Mouse (Mus musculus) lung, embryonic 16.5 days (tissue): ENCODE measurements around the gene Cend1. TPM values are rescaled to one million over a fixed set of nuclear protein-coding genes. Genes with fewer than 3 reads are reported as not detected.

Experiments used
- ATAC-seq: fragments of 200-750 bp; cut with Nextera tagmentation; 2 replicates; pipeline ENCODE4 v1.8.0; 2017; ENCODE audit warnings: low read depth, mild to moderate bottlenecking, moderate library complexity
- H3K27ac ChIP-seq: fragments of 300-500 bp; sonication (generic); 2 replicates; pipeline ENCODE4 v1.5.1; 2014; ENCODE audit warnings: mild to moderate bottlenecking, control low read depth, low read length
- H3K27me3 ChIP-seq: fragments of 300-500 bp; sonication (generic); 2 replicates; pipeline ENCODE4 v1.6.1; 2014; ENCODE audit warnings: low read depth, low read length, mixed read lengths; ENCODE audit not compliant: control insufficient read depth, insufficient read depth
- H3K36me3 ChIP-seq: fragments of 300-500 bp; sonication (generic); 2 replicates; pipeline ENCODE4 v1.6.1; 2014; ENCODE audit warnings: low read length; ENCODE audit not compliant: control insufficient read depth, insufficient read depth
- H3K4me1 ChIP-seq: fragments of 300-500 bp; sonication (generic); replicated peaks from 2 replicates; pipeline ENCODE4 v1.6.1; 2014; ENCODE audit warnings: low read length, mixed read lengths; ENCODE audit not compliant: control insufficient read depth, insufficient read depth
- H3K4me2 ChIP-seq: fragments of 300-500 bp; sonication (generic); 2 replicates; pipeline ENCODE4 v1.6.1; 2014; ENCODE audit warnings: low read depth, low read length, control low read depth
- H3K4me3 ChIP-seq: fragments of 300-500 bp; sonication (generic); 2 replicates; pipeline ENCODE4 v1.5.1; 2014; ENCODE audit warnings: mild to moderate bottlenecking, low read length, control low read depth
- H3K9ac ChIP-seq: fragments of 300-500 bp; sonication (generic); 2 replicates; pipeline ENCODE4 v1.6.1; 2014; ENCODE audit warnings: low read length, control low read depth
- H3K9me3 ChIP-seq: fragments of 300-500 bp; sonication (generic); 2 replicates; pipeline ENCODE4 v1.6.1; 2016; ENCODE audit warnings: low read length; ENCODE audit not compliant: control insufficient read depth
- WGBS: fragments of 180-500 bp; shearing (Covaris S2); extraction: QIAGEN DNeasy Blood & Tissue Kit; methylation state at CpG from one replicate; pipeline ENCODE4 v1.1.7; 2014; 5-methylcytosine and 5-hydroxymethylcytosine counted together
- polyA plus RNA-seq: library from polyadenylated mRNA; unstranded; fragments of >200 nt; fragmentation: Nextera tagmentation; extraction: Ambion mirVana; gene quantifications from 2 replicates; pipeline ENCODE4 v1.2.1, GENCODE M21; 2015

Cend1 gene
- polyA plus RNA-seq, 1 experiment from 2014 or later = 0.79 TPM

- under 1% methylated on average over 57 of the region's 57 CpGs for WGBS
- peak; percentile 97 for ATAC-seq
- peaks cover 12% of the 10 kb centered on the region for H3K4me1 ChIP-seq
- peaks cover 4% of the 10 kb centered on the region for H3K36me3 ChIP-seq
- peak within 1 kb of the TSS; percentile 64 for H3K27ac ChIP-seq
- no peaks in the 10 kb centered on the region; the same call in 1 of the 2 replicates for H3K27me3 ChIP-seq
- H3K9me3 ChIP-seq = no peaks in the 10 kb centered on the region
- H3K4me3 ChIP-seq = peak within 1 kb of the TSS; percentile 87
- H3K4me2 ChIP-seq = peak within 1 kb of the TSS; percentile 99
- peak within 1 kb of the TSS; percentile 81 for H3K9ac ChIP-seq
These were observed 37.4 kb downstream of the Cend1 start, which contains the start of gene Taldo1 for GRCm38 (mm10) chr7:141391625-141392551. Gene Taldo1 (plus strand): TSS chr7:141392199.

- H3K4me1 ChIP-seq = peaks cover 12% of the 10 kb centered on the region
- no peak overlapping the region for H3K9ac ChIP-seq
- no peak overlapping the region for H3K4me2 ChIP-seq
- no peak overlapping the region for H3K27ac ChIP-seq
- no peaks in the 10 kb centered on the region for H3K36me3 ChIP-seq
- H3K4me3 ChIP-seq = no peak overlapping the region
- ATAC-seq = no peak
- WGBS = 52% methylated on average over 9 of the region's 9 CpGs
- H3K27me3 ChIP-seq = no peaks in the 10 kb centered on the region; the same call in 1 of the 2 replicates
- H3K9me3 ChIP-seq = no peaks in the 10 kb centered on the region
These were observed 38.7 kb downstream of the Cend1 start for GRCm38 (mm10) chr7:141390326-141391259.

GRCm38 (mm10) chr7:141388487-141389109 lies 40.7 kb downstream of the Cend1 start:
- no peaks in the 10 kb centered on the region for H3K36me3 ChIP-seq
- H3K9me3 ChIP-seq = no peaks in the 10 kb centered on the region
- no peak overlapping the region for H3K27ac ChIP-seq
- H3K4me2 ChIP-seq = no peak overlapping the region
- WGBS = 49% methylated on average over 3 of the region's 3 CpGs
- H3K9ac ChIP-seq = no peak overlapping the region
- ATAC-seq = no peak
- peaks cover 12% of the 10 kb centered on the region for H3K4me1 ChIP-seq
- H3K4me3 ChIP-seq = no peak overlapping the region
- no peaks in the 10 kb centered on the region; the same call in none of the 2 replicates for H3K27me3 ChIP-seq

- ATAC-seq = no peak
- H3K9me3 ChIP-seq = no peaks in the 10 kb centered on the region
- no peak overlapping the region for H3K9ac ChIP-seq
- H3K27ac ChIP-seq = no peak overlapping the region
- 52% methylated on average over 2 of the region's 2 CpGs for WGBS
- H3K4me1 ChIP-seq = peaks cover 9% of the 10 kb centered on the region
- no peak overlapping the region for H3K4me3 ChIP-seq
- no peaks in the 10 kb centered on the region; the same call in none of the 2 replicates for H3K27me3 ChIP-seq
- no peak overlapping the region for H3K4me2 ChIP-seq
- no peaks in the 10 kb centered on the region for H3K36me3 ChIP-seq
These were observed 41.3 kb downstream of the Cend1 start for GRCm38 (mm10) chr7:141387807-141388486.

GRCm38 (mm10) chr7:141381068-141381835 lies 48.0 kb downstream of the Cend1 start:
- Histone ChIP-seq H3K36me3 (no peaks in the 10 kb centered on the region), H3K9me3 (no peaks in the 10 kb centered on the region), H3K9ac (no peak overlapping the region), H3K4me3 (no peak overlapping the region), H3K27ac (no peak overlapping the region), H3K4me2 (no peak overlapping the region), H3K4me1 (no peaks in the 10 kb centered on the region), H3K27me3 (no peaks in the 10 kb centered on the region; the same call in 1 of the 2 replicates)
- no peak for ATAC-seq
- WGBS = 69% methylated on average over 4 of the region's 4 CpGs

GRCm38 (mm10) chr7:141379584-141379983 lies 49.7 kb downstream of the Cend1 start:
- WGBS = 54% methylated on average over 4 of the region's 4 CpGs
- Histone ChIP-seq H3K27ac (no peak overlapping the region), H3K9me3 (no peaks in the 10 kb centered on the region), H3K9ac (no peak overlapping the region), H3K4me3 (no peak overlapping the region), H3K27me3 (no peaks in the 10 kb centered on the region; the same call in 1 of the 2 replicates), H3K36me3 (no peaks in the 10 kb centered on the region), H3K4me1 (no peaks in the 10 kb centered on the region), H3K4me2 (no peak overlapping the region)
- ATAC-seq = no peak
